ENCODE assay signal across 8 mouse cellular contexts in the genomic region with DNA sequence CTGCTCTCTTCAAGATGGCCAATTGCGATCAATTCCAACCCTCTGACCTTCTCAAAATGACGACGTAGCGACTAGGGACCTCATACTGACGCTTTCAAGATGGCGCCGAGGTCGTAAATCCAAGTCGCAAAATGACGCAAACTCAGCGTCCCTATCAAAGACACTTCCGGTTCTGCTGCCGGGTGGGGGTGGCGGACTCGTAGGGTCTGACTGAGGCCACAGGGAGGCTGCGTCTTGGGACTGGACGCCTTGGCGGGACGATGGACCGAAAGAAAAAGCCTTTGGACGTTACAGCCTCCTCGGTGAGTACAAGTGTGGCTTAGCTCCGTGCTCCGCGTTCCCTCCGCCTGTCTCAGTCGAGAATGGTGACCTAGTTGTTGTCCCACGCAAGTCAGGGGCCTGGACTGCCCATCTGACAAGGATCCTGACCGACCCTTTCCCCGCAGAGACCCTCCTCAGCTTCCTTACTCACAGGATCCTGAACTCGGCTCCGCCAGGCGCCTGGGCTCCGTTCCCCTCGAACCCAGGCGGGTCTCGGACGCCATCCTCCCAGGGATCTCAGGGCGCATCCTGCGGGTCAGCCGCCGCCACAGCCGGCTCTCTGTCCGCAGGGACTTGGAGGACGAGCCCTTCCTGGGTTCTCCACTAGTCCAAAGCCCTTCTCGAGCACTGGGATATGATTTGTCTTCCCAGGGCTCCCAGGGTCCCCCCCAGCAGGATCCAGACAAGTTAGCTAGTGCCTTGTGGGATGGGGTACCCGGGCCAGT. TPM values are rescaled to one million over a fixed set of nuclear protein-coding genes. Genes with fewer than 3 reads are reported as not detected.
A peak's percentile ranks its signal among the peaks of the same experiment; 100 is the strongest.
DNase-seq lines count a peak whose midpoint lies in the region; ATAC-seq and TF ChIP-seq lines count a peak whose summit lies in the region.

Gene Ccdc174, plus strand, starts transcription at position 169 of the 767 bp plus-strand sequence.

- no peak for TF ChIP-seq RAD21 in CH12.LX (IDR thresholded peaks at IDR 0.05; ENCODE audit: low read depth, low read length)

- dilution Hi-C loops in CH12.LX (cut with MboI; ENCODE audit: extremely low pct_ligation_motif_present, extremely low pct_unique_long_range_greater_than_20kb, low sequenced_read_pairs), result no loop called here

- H3K9ac ChIP-seq in CH12.LX (ENCODE audit: insufficient read depth, low read depth), result peak within 1 kb of the TSS; percentile 74
- H3K9ac ChIP-seq in forebrain, embryonic 11.5 days (ENCODE audit: low read length), result peak within 1 kb of the TSS; percentile 77
- H3K9ac ChIP-seq in heart, embryonic 16.5 days (ENCODE audit: low read length), result peak within 1 kb of the TSS; percentile 97
- peak within 1 kb of the TSS; percentile 79 for H3K9ac ChIP-seq in liver, embryonic 15.5 days
- H3K9ac ChIP-seq in neural tube, embryonic 12.5 days, result peak within 1 kb of the TSS; percentile 93

- peaks cover 22 to 29% of the 10 kb centered on the region in 2 experiments for H3K36me3 ChIP-seq in CH12.LX (replicated peaks in 1 of 2; ENCODE audit: control insufficient read depth in 1 of 2, insufficient read depth in 1 of 2, low read length in 1 of 2)
- peaks cover 5% of the 10 kb centered on the region; the same call in 1 of the 2 replicates for H3K36me3 ChIP-seq in forebrain, embryonic 11.5 days (ENCODE audit: control insufficient read depth, insufficient read depth, low read length)
- peaks cover 11% of the 10 kb centered on the region for H3K36me3 ChIP-seq in heart, embryonic 16.5 days (ENCODE audit: control insufficient read depth, insufficient read depth)
- peaks cover 19% of the 10 kb centered on the region for H3K36me3 ChIP-seq in liver, embryonic 15.5 days (replicated peaks)
- H3K36me3 ChIP-seq in neural tube, embryonic 12.5 days, result peaks cover 17% of the 10 kb centered on the region

- WGBS in forebrain, embryonic 11.5 days, result under 1% methylated on average over 47 of the region's 47 CpGs
- WGBS in heart, embryonic 16.5 days, result under 1% methylated on average over 47 of the region's 47 CpGs
- WGBS in liver, embryonic 15.5 days (ENCODE audit: insufficient replicate concordance), result under 1% methylated on average over 47 of the region's 47 CpGs
- WGBS in neural tube, embryonic 12.5 days, result under 1% methylated on average over 47 of the region's 47 CpGs

- H3K27ac ChIP-seq in CH12.LX (ENCODE audit: insufficient read depth, low read depth), result peak within 1 kb of the TSS; percentile 51
- H3K27ac ChIP-seq in forebrain, embryonic 11.5 days (ENCODE audit: low read depth, low read length), result no peak within 1 kb of the TSS; the same call in 1 of the 2 replicates
- H3K27ac ChIP-seq in heart, embryonic 16.5 days (ENCODE audit: low read length), result peak within 1 kb of the TSS; percentile 77
- H3K27ac ChIP-seq in liver, embryonic 15.5 days (replicated peaks), result peak within 1 kb of the TSS; percentile 54
- no peak within 1 kb of the TSS for H3K27ac ChIP-seq in neural tube, embryonic 12.5 days

- in situ Hi-C loops in CH12.LX (cut with MboI; ENCODE audit: low pct_ligation_motif_present, low pct_unique_long_range_greater_than_20kb, low sequenced_read_pairs), result loop anchor here (5.0 kb wide), 1 partner anchor 101 kb away; no protein-coding TSS in a partner anchor

- no peak for TF ChIP-seq CTCF in CH12.LX (conservative IDR thresholded peaks at IDR 0.05 in 1 of 2, IDR thresholded peaks at IDR 0.05 in 1 of 2; ENCODE audit: low read depth in 2 of 2, low read length in 2 of 2)

- peak within 1 kb of the TSS; percentile 96 to 98 (median 98) for H3K4me3 ChIP-seq in CH12.LX (replicated peaks in 1 of 3; ENCODE audit: low read depth in 2 of 3, low read length in 2 of 3, poor library complexity in 1 of 3)
- peak within 1 kb of the TSS; percentile 68 for H3K4me3 ChIP-seq in forebrain, embryonic 11.5 days (ENCODE audit: low read depth, low read length)
- peak within 1 kb of the TSS; percentile 99 for H3K4me3 ChIP-seq in heart, embryonic 16.5 days (ENCODE audit: low read length)
- peak within 1 kb of the TSS; percentile 79 for H3K4me3 ChIP-seq in liver, embryonic 15.5 days (replicated peaks)
- peak within 1 kb of the TSS; percentile 84 for H3K4me3 ChIP-seq in neural tube, embryonic 12.5 days

- peaks cover 0 to 15% of the 10 kb centered on the region in 2 experiments; a peak in 1 of 4 replicates for H3K4me1 ChIP-seq in CH12.LX (ENCODE audit: control insufficient read depth in 1 of 2, insufficient read depth in 2 of 2)
- H3K4me1 ChIP-seq in forebrain, embryonic 11.5 days (replicated peaks; ENCODE audit: control insufficient read depth, insufficient read depth, low read length), result no peaks in the 10 kb centered on the region; the same call in 1 of the 2 replicates
- peaks cover 8% of the 10 kb centered on the region for H3K4me1 ChIP-seq in heart, embryonic 16.5 days (ENCODE audit: control insufficient read depth, insufficient read depth, low read length)
- peaks cover 23% of the 10 kb centered on the region for H3K4me1 ChIP-seq in liver, embryonic 15.5 days (replicated peaks)
- peaks cover 14% of the 10 kb centered on the region for H3K4me1 ChIP-seq in neural tube, embryonic 12.5 days

- H3K27me3 ChIP-seq in CH12.LX (replicated peaks), result no peaks in the 10 kb centered on the region
- H3K27me3 ChIP-seq in forebrain, embryonic 11.5 days (ENCODE audit: control insufficient read depth, insufficient read depth, low read length), result no peaks in the 10 kb centered on the region
- H3K27me3 ChIP-seq in heart, embryonic 16.5 days (ENCODE audit: control insufficient read depth, insufficient read depth, low read length), result no peaks in the 10 kb centered on the region
- peaks cover 12% of the 10 kb centered on the region; the same call in 1 of the 2 replicates for H3K27me3 ChIP-seq in liver, embryonic 15.5 days
- no peaks in the 10 kb centered on the region for H3K27me3 ChIP-seq in neural tube, embryonic 12.5 days (replicated peaks)

- peak within 1 kb of the TSS; percentile 88 for H3K4me2 ChIP-seq in CH12.LX (ENCODE audit: insufficient read depth, low read depth, poor library complexity, severe bottlenecking)
- H3K4me2 ChIP-seq in forebrain, embryonic 11.5 days (ENCODE audit: low read depth, low read length, severe bottlenecking), result peak within 1 kb of the TSS; percentile 81
- H3K4me2 ChIP-seq in heart, embryonic 16.5 days (ENCODE audit: low read depth, low read length), result peak within 1 kb of the TSS; percentile 78
- peak within 1 kb of the TSS; percentile 80 for H3K4me2 ChIP-seq in liver, embryonic 15.5 days
- peak within 1 kb of the TSS; percentile 83 for H3K4me2 ChIP-seq in neural tube, embryonic 12.5 days (replicated peaks)

- no peaks in the 10 kb centered on the region for H3K9me3 ChIP-seq in CH12.LX (replicated peaks; ENCODE audit: low read length)
- no peaks in the 10 kb centered on the region for H3K9me3 ChIP-seq in forebrain, embryonic 11.5 days (ENCODE audit: control insufficient read depth, low read length)
- H3K9me3 ChIP-seq in heart, embryonic 16.5 days (replicated peaks; ENCODE audit: control insufficient read depth, low read length), result no peaks in the 10 kb centered on the region
- H3K9me3 ChIP-seq in liver, embryonic 15.5 days (replicated peaks), result no peaks in the 10 kb centered on the region
- no peaks in the 10 kb centered on the region for H3K9me3 ChIP-seq in neural tube, embryonic 12.5 days

- ATAC-seq in forebrain, embryonic 11.5 days (replicated peaks; ENCODE audit: low FRiP score), result peak; percentile 92
- peak; percentile 95 for ATAC-seq in heart, embryonic 16.5 days (replicated peaks; ENCODE audit: extremely low read depth, insufficient read depth, low FRiP score)
- peak; percentile 92 for ATAC-seq in liver, embryonic 15.5 days (ENCODE audit: insufficient read depth)
- ATAC-seq in neural tube, embryonic 12.5 days (ENCODE audit: low FRiP score, low read depth), result peak; percentile 92

- TF ChIP-seq POLR2A in CH12.LX (IDR thresholded peaks at IDR 0.05; ENCODE audit: low read depth, low read length), result peak; percentile 91

- no peak for TF ChIP-seq EP300 in CH12.LX (IDR thresholded peaks at IDR 0.05; ENCODE audit: low read length)

- peak; percentile 99 for DNase-seq in CH12.LX (ENCODE audit: extremely low read depth)
- peak; percentile 95 for DNase-seq in c-Kit-positive CD71-positive TER-119-negative erythroid progenitor cells, embryonic 14.5 days (ENCODE audit: low read depth)
- DNase-seq in forebrain, embryonic 11.5 days (ENCODE audit: low spot score), result peak; percentile 93
- DNase-seq in kidney, postnatal 36 days, result peak; percentile 96 to 97
- peak; percentile 98 for DNase-seq in telencephalon, adult 2 months (ENCODE audit: low read depth, low spot score)

- H3K79me2 ChIP-seq in CH12.LX (replicated peaks; ENCODE audit: control insufficient read depth, extremely low read depth, insufficient read depth, poor library complexity, severe bottlenecking), result peaks cover 14% of the 10 kb centered on the region

TF ChIP-seq in CH12.LX, 34 proteins besides CTCF, POLR2A, EP300 and RAD21 (continues in another document):
- TF ChIP-seq KAT2A (IDR thresholded peaks at IDR 0.05; ENCODE audit: insufficient replicate concordance, low read length) (peak; percentile 99), MYC (IDR thresholded peaks at IDR 0.05; ENCODE audit: low read depth, low read length) (no peak), NRF1 (IDR thresholded peaks at IDR 0.05; ENCODE audit: low read depth, low read length) (peak; percentile 86), USF2 (conservative IDR thresholded peaks at IDR 0.05; ENCODE audit: low read depth, low read length) (no peak), RCOR1 (conservative IDR thresholded peaks at IDR 0.05; ENCODE audit: low read depth, low read length) (peak; percentile 96), UBTF (IDR thresholded peaks at IDR 0.05; ENCODE audit: low read depth, low read length) (no peak), SMC3 (IDR thresholded peaks at IDR 0.05; ENCODE audit: low read depth, low read length) (no peak), ZC3H11A (IDR thresholded peaks at IDR 0.05; ENCODE audit: low read depth, low read length) (no peak), SIN3A (IDR thresholded peaks at IDR 0.05; ENCODE audit: low read length) (peak; percentile 96), ELF1 (IDR thresholded peaks at IDR 0.05; ENCODE audit: low read depth, low read length) (peak; percentile 98), JUN (IDR thresholded peaks at IDR 0.05; ENCODE audit: insufficient read depth, low read depth, low read length) (no peak), MAFK (IDR thresholded peaks at IDR 0.05; ENCODE audit: insufficient replicate concordance, low read length) (0 out of 2 replicates have a peak, but pooled peaks have one; percentile 6), ZNF384 (IDR thresholded peaks at IDR 0.05; ENCODE audit: low read depth, low read length) (no peak)

RNA-seq across cellular contexts. Expression of gene Ccdc174, which starts in this region (rescaled TPM):
- total RNA-seq in CH12.LX (2012; rRNA removed), result 13.7 and 13.9 TPM in 2 replicates
- total RNA-seq in CH12.LX (2014; rRNA removed), result 18.8 and 22.3 TPM in 2 replicates
- polyA plus RNA-seq in CH12.LX (2012; ENCODE audit: insufficient read length, low read depth), result 23.5 and 29.9 TPM in 2 replicates
- 41.4 and 47.7 TPM in 2 replicates for polyA plus RNA-seq in forebrain, embryonic 11.5 days (2014; fragmentation: Nextera tagmentation; extraction: Ambion mirVana)
- 17.6 and 25.5 TPM in 2 replicates for polyA plus RNA-seq in heart, embryonic 16.5 days (2015; fragmentation: Nextera tagmentation; extraction: Ambion mirVana)
- polyA plus RNA-seq in liver, embryonic 15.5 days (2015; fragmentation: Nextera tagmentation; extraction: Ambion mirVana), result 9.2 and 11.7 TPM in 2 replicates
- 48.9 and 55.2 TPM in 2 replicates for polyA plus RNA-seq in neural tube, embryonic 12.5 days (2016; fragmentation: Nextera tagmentation; extraction: Ambion mirVana)

Comparison
In these comparisons a context has a peak if more than half of its experiments do, and no peak if none do; other contexts are left out.
1. H3K27ac ChIP-seq: peak in CH12.LX (single experiment), heart, embryonic 16.5 days (single experiment) and liver, embryonic 15.5 days (single experiment); none in forebrain, embryonic 11.5 days (single experiment) and neural tube, embryonic 12.5 days (single experiment).
2. Peak in every context shown above with its lines, with median percentiles within 50 percentile points of each other: DNase-seq, H3K4me2 ChIP-seq, H3K4me3 ChIP-seq, H3K9ac ChIP-seq and ATAC-seq.